Mouse (Mus musculus): Measurements from ENCODE around the gene N4bp1.

N4bp1 gene

DNA sequence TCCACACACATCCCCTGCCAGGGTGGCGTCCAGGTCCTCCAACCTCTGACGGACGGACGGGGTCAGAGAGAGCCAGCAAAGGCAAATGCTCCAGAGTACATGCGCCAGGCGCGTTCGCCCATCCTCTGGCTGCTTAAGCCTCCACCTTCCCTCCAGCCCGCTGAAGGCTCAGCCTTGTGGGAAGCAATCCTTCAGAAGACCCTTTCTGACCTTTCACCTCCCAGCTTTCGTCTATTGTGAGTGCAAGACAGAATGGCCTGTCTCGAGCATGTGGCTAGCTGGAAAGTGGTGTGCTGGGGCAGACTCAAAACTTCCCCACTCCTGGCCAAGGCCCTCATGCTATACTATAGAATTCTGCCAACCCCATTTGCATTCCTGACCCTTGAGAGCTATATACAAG, 30.4 kb downstream of the N4bp1 start:
- DNase-seq (ENCODE audit: low spot score): no peak

DNA sequence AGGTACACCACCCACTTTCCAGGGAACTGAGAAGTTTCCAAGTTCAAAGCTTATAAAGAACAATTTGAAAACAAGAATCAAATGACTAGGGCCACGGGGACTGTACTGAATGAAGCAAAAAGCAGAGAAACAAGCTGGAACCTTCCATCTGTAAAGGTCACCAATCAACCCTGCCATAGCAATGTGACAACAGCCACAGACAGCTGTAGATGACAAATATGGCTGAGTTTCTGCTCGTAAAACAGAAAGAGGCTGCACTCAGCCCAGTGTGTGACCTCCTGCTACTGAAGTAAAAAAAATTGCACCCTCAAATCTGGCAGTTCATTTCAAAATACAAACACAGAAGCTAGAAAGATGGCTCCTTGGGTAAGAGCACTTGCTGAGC, 31.1 kb downstream of the N4bp1 start:
- DNase-seq (ENCODE audit: low spot score): no peak

DNA sequence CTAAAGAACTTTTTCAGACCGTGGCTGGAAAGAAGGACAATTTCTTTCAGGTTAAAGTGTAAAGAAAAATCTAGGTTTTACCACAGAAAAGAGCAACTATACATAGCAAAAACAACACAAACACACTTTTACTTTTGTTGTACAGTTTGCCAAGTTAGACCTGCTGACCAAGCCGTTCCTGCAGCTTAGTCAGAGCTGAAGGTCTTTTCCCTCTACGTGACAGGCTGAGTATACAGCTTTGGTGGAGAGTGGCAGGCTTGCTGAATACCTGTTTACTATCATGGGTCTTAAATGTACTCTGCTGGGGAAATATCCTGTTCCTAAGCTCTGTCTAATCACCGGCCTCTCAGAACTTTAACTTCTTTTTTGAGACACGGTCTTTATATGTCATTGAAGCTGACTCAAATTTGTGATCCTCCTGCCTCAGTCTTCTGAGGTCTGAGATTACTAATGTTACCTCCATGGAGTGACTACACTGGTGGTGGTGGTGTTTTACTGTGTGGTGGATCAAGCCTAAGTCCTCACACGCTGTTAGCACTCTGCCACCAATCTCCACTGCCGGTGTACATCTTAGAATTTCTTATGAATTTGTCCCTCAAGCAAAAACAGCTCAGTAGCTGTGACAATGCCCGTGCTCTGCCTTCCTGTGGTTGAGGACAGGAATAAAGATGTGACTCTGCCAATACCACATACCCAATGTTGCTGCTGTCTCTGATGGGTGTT, 31.6 kb downstream of the N4bp1 start:
- DNase-seq (ENCODE audit: low spot score): no peak

DNA sequence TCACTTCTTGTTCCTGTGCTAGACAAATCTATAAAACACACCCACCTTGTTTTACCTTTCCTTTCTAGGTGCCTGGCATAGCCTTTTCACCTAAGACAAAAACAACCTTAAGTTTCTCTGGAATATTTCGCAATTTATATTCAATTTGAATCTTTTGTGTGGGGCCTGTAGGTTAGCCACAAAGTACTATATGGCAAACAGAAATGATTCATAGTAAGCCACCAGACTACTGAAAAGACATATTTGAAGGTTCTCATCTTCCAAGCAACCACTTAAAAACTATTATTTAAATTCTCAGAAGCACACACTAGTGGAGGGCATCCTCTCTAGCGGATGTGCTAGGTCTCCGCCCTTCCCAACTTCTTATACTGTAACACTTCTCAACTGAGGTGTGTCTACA, 32.6 kb downstream of the N4bp1 start:
- DNase-seq (ENCODE audit: low spot score): no peak

DNA sequence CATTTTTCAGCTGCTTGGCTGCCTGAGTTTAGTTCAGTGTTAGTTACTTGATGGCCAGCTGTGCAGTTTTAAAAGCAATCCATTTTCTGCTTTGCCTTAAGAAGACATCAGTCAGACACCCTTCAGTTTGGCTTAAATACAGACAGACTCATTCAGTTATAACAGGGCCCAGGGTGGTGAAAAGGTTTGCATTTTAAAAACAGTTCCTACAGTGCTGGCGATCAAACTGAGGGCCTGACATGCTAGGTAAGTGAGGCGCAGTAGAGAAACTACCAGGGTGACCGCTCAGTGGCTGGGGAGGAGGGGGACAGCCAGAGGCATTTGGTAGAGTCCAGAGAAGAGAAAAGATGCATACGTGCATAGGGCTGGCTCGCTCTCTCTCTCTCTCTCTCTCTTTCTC, 36.2 kb downstream of the N4bp1 start:
- DNase-seq (ENCODE audit: low spot score): no peak

DNA sequence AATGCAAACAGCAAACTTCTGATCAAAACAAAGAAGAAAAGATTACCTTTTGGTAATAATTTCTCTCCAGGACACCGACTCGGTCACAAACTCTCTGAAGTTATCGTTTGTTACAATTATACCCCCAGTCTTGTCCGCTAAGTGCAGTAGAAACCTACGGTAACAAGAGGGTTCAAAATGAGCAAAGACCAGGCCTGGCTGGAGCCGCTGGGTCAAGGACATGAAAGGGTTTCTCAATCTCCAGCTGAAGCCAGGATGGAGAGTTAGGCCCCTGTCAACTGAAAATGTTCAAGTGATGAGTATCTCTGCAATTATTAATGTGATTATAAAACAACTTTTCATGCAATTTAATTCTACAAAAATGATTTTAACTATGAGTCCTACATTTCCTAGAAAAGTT, 36.7 kb downstream of the N4bp1 start:
- no peak for DNase-seq (ENCODE audit: low spot score)

DNA sequence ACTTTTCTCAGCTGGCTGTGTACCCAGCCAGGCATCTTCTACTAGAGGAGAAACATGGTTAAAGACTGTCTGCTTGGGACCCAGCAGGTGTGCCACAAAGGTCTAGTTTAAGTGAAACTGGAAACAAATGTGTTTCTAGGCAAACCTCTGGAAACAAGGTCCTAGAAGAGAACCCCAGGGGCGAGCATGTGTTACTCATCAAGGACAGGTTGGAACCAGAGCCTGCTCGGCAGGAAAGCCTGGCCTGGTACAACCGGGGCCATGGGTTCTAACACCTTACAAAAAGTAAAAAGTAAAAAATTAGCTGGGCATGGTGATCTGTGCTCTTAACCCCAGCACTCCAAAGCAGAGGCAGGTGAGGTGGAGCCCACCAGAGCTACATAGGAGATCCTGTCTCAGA, 38.0 kb downstream of the N4bp1 start:
- no peak for DNase-seq (ENCODE audit: low spot score)

DNA sequence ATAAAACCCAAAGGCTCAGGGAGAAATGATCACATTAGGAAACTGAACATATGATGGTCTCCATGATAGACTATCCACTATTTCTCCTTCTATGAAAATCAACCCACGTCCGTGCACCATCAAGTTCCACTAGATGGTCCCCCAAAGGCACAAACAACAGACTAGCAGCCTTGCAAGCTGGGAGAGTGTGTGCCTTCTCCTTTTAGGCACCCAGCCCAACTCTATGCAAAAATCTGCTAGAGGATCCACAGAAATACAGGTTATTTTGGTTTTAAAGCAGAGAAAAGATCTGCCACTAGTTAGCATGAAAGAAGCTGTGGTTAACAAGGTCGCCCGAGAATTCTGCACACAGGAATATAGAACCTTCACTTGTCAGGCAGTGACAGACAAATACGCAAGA, 39.2 kb downstream of the N4bp1 start:
- DNase-seq (ENCODE audit: low spot score): no peak

DNA sequence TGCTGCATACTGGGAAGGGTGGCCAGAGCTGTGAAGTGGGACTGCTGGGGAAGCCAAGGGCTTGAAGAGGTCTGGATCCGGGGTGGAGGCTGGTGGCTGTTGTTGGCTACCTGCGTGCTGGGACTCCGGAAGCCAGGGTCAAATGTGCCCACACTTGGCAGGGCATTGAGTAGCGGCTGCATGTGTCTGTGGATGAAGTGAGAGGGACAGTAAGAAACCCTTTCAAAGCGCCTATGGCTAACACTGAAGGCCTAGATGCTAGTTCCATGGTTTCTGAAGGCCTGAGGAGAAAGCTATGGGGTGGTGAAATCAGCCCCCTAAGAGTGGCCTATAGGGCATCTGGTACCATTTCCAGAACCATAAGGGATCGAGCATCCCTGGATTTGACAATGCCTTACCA, 40.2 kb downstream of the N4bp1 start:
- no peak for DNase-seq (ENCODE audit: low spot score)

DNA sequence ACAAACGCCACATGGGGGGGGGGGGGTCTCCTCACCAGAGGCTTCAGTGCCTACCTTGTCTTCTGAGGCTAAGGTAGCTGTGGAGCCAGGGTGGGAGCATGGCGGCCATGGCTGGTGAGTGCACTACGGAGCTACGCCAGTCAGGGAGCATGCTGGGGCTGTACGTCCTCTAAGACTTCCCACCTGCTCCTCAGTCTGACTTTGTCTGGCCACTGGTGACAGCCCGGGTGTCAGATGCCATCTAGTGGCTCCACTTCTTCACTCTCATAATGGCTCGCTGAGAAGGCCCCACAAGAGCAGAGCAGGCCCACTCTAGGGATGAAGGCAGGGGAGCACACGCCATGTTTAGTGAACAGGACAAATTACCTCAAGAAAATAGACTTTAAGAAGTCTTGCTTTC, 41.2 kb downstream of the N4bp1 start:
- DNase-seq (ENCODE audit: low spot score): no peak

DNA sequence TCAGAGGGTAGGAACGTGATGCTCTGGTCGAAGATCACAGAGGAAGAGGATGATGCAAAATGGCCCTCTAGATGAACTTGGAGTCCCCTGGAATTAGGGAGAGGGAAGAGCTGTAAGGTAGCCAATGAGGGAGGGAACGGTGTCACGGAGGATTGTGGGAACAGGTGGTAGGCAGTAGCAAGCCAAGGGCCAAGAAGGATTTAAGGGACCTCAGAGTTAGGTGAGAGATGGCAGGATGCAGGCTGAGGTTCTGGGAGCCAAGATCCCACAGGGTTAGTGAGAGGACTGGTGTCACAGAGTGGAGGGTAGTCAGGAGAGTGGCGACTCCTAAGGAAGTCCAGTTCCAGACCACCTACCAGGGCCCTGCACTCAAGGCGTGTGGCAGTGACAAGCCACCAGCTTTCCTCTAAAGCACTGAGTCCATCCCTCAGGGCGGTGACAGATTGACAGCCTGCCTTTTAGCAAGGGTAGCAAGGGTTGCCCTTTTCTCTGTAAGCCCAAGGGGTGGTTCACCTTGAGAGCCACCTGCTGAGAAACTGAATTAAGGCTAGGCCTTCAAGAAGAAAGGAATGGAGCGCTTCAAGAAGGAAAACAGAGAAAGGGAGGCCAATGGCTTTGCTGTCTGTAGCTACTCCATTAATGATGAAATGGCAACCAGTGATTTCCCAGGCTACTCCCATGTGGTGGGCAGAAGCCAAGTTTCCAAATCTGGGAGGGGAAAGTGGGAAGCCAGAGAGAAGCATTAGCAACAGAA, 43.3 kb downstream of the N4bp1 start:
- DNase-seq (ENCODE audit: low spot score): no peak

DNA sequence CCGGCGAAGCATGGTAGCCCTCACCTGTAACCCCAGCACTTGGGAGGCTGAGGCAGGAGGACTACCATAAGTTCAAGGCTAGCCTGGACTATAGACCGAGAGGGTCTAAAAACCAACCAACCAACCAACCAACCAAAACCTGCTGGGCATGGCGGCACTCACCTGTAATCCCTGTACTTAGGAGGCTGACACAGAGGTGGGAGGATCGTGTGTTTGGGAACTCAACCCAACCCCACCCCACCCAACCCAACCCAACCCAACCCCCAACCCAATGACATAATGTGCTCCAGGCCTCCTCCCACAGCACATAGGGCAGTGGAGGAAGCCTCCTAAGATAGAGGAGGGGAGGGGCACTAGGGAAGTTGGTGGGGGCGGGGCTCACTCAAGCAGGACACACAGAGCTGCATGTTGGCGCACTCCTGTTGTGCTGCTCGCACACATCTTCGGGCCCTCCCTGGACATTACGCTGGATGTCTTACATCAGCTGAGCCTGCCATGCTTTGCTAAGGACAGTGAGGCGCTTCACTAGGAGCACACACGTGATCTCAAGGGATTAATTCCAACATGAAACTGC, 44.9 kb downstream of the N4bp1 start:
- DNase-seq (ENCODE audit: low spot score): no peak

DNA sequence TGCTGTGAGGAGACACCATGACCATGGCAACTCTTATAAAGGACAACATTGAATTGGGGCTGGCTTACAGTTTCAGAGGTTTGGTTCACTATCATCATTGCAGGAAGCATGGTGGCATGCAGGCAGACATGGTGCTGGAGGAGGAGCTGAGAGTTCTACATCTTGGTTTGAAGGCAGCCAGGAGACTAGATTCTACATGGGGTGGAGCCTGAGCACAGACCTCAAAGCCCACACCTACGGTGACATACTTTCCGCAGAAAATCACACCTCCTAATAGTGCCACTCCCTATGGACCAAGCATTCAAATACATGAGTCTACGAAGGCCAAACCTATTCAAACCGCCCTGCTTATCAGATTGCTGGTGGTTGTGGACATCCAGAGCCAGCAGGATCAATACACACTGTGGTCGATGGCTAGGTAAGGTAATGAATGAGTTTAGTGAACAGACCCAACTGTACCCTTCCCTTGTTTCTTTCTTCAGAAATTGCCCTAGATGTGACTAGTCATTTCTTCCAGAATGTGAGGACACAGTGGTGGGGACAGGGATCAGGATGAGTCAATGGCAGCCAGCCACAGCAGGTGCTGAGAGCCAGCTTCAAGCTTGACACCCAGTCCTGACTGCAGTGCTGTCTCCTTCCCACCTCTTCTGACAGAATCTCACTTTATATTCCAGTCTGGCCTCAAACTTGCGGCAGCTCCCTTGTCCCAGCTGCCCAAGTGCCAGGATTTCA, 46.2 kb downstream of the N4bp1 start:
- no peak for DNase-seq (ENCODE audit: low spot score)

DNA sequence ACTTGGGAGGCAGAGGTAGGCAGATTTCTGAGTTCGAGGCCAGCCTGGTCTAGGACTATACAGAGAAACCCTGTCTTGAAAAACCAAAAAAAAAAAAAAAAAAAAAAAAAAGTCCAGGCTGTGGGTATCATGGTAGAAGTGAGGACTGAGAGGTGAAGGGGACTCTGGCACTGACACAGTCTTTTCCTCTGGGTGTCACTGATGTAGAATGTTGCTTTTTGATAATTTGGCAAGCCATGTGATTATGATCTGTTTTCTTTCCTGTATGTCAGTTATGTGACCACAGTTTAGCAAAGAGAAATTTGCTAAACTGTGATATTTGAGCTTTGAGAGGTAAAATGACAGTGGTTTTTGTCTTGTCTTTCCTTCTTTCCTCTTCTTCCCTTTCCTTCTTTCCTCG, 47.8 kb downstream of the N4bp1 start:
- no peak for DNase-seq (ENCODE audit: low spot score)

DNA sequence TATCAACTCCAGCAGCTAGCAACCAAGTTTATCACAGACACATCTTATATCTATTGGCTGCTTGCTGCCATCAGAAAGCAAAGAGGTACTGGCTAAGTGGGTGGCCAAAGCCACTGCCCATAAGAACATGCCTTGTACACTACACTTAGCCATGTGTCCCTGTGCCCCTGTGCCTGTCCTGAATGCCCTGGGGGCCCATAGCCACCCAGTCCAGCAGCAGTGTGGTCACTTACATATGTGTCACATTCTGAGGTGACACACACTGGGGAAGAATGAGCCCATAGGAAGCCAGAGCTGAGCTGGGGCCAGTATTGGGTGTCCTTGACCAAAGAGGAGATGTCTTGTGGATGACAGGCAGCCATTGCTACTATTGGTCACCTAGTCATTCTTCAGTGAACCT, 49.2 kb downstream of the N4bp1 start:
- no peak for DNase-seq (ENCODE audit: low spot score)

DNA sequence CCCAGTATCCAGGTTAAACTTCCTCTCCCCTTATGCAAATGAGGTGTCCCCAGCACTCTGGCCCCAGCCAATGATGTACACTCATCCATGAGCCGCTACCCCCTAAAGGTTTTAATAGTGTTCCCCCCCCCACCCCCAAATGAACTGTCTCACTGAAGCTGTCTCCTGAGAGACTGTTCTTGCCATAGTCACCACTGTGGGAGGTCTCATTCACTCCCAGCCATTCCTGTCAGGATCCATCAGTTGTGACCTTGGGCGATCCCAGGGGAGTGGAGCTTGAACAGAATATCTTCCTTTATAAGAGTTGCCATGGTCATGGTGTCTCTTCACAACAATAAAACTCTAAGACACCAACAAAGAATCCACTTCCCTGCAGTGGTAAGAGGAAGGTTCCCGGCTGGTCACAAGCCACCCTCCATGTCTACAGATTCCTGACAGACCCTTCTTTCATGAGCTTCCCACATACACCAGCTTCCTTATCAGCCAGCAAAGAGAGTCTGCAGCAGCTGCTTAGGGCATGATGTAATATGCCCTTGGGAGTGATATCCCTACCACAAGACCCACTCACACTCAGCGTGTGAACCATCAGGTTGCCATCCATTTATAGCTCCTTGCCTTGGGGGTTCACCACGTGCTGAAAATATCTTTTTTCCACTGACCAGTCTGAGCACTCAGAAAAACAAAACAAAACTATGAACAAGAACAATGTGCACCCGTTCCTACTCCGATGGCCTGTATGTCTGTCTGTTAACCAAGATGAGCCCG, 50.4 kb downstream of the N4bp1 start:
- no peak for DNase-seq (ENCODE audit: low spot score)

DNA sequence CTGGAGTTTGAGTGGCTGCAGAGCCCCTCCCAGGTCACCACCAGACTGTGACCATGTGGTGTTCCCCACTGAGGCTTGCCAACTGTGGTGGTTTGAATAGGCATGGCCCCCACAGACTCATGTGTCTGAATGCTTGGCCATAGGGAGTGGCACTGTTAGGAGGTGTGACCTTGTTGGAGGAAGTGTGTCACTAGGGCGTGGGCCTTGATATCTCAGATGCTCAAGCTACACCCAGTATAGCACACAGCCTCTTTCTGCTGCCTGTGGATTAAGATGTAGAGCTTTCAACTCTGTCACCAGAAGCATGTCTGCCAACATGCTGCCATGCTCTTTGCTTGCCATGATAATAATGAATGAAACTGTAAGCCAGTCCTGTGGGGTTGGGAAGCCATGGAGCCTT, 51.1 kb downstream of the N4bp1 start:
- DNase-seq (ENCODE audit: low spot score): no peak

DNA sequence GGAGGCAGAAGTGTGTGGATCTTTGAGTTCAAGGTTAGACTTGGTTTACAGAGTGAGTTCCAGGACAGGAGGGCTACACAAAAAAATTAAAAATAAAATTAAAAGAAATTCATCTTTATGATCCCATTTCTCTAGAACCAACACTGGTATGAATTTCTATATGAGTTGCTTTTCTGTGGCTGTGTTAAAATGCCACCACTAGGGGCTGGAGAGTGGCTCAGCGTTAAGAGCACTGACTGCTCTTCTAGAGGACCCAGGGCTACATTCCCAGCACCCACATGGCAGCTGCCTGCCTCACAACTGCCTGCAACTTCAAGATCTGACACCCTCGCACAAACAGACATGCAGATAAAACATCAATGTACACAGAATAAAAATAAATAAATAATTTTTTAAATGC, 56.1 kb downstream of the N4bp1 start:
- no peak for DNase-seq (ENCODE audit: low spot score)

DNA sequence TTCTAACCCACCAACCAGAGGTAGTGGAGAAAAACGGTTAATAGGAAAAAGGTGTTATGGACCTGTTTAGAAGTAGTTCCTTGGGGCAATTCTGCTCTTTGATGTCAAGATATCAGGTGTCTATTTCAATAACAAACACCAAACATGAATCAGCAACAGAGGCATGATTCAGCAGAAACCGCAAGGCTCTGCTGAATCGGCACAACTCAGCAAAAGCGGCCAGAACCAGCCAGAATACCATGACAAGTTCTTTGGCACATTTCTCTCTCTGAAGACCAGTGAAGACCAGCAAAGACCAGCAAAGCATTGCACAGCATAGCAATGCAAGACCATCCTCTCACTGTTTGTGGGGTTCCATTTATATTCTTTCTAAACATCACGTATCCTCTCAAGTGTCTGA, 57.9 kb downstream of the N4bp1 start:
- DNase-seq (ENCODE audit: low spot score): no peak

DNA sequence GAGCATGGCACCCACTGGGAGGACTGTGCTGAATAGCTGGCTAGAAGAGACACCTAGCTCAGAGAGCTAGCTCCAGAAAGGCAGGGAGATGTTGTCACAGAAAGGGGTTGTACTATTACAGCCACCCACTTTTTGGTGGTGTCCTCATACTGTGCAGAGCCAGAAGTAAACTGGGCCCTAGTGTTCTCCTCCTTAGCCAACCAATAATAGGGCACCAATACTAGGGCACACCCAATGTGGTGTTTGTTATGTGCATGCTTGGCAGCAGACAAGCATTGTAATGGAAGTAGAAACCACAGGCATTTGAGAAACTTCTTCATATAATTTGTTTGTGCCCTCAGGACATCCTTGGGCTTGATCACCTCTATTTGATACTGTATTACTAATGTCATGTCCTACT, 58.5 kb downstream of the N4bp1 start:
- DNase-seq (ENCODE audit: low spot score): no peak

DNA sequence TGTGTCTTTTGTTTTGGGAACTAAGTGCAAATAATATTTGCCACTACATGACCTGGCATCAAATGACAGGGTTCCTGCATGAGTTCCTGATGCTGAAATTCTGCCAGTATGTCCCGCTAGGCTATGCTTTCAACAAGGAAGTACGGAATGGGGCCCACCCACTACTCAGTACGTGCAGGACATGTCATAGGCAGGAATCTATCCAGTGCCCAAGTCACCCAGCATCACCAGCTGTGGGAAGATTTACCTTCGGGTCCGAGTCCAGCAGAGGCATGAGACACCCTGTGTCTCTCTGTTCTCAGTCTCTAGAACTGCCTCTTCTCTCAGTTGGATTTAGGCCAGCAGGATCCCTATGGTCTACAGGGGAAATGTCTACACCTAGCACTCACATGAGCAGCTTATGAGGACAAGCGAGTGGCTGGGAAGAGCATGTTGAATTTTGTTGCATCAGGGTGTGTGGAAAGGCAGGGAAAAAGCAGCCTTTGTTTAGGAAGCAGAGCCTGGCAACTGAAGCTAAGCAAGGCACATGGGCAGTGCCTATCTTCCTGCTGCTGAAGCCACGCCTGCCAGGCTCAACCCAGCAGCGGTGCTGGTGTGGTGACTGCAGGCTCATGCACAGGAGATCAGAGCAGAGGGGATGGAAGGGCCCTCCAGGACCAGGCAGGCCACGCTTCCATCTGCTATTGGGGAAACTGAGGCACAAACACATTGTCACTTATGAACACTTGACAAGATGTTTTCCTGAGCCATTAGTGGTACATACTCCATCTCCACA, 59.2 kb downstream of the N4bp1 start:
- no peak for DNase-seq (ENCODE audit: low spot score)

Measured in yolk sac, embryonic 10.5 days (tissue).